Mouse (Mus musculus) embryonic facial prominence, embryonic 15.5 days (tissue): ENCODE results near the gene Slc28a1. TPM values are rescaled to one million over a fixed set of nuclear protein-coding genes. Genes with fewer than 3 reads are reported as not detected.
"Not testable (repeated sequence)": the region's sequence is repeated elsewhere in the genome, so short reads cannot be mapped to it uniquely, and the experiment has no call there.

Experiments used
- ATAC-seq: fragments of 200-750 bp; cut with Nextera tagmentation; 2 replicates; pipeline ENCODE4 v1.8.0; 2017; ENCODE audit warnings: low read depth, moderate TSS enrichment; ENCODE audit not compliant: insufficient number of reproducible peaks, low FRiP score, low TSS enrichment
- H3K27ac ChIP-seq: fragments of 300-500 bp; sonication (generic); replicated peaks from 2 replicates; pipeline ENCODE4 v1.5.1; 2015; ENCODE audit warnings: mild to moderate bottlenecking, inconsistent platforms
- H3K27me3 ChIP-seq: fragments of 300-500 bp; sonication (generic); 2 replicates; pipeline ENCODE4 v1.6.1; 2015; ENCODE audit warnings: inconsistent platforms
- H3K36me3 ChIP-seq: fragments of 300-500 bp; sonication (generic); 2 replicates; pipeline ENCODE4 v1.6.1; 2015; ENCODE audit warnings: mild to moderate bottlenecking, inconsistent platforms
- H3K4me1 ChIP-seq: fragments of 300-500 bp; sonication (generic); 2 replicates; pipeline ENCODE4 v1.6.1; 2015; ENCODE audit warnings: inconsistent platforms
- H3K4me2 ChIP-seq: fragments of 300-500 bp; sonication (generic); replicated peaks from 2 replicates; pipeline ENCODE4 v1.6.1; 2015; ENCODE audit warnings: mild to moderate bottlenecking, inconsistent platforms
- H3K4me3 ChIP-seq: fragments of 300-500 bp; sonication (generic); replicated peaks from 2 replicates; pipeline ENCODE4 v1.5.1; 2015; ENCODE audit warnings: mild to moderate bottlenecking, inconsistent platforms
- H3K9ac ChIP-seq: fragments of 300-500 bp; sonication (generic); 2 replicates; pipeline ENCODE4 v1.6.1; 2015; ENCODE audit warnings: inconsistent platforms
- H3K9me3 ChIP-seq: fragments of 300-500 bp; sonication (generic); replicated peaks from 2 replicates; pipeline ENCODE4 v1.6.1; 2016; ENCODE audit warnings: inconsistent platforms
- WGBS: fragments of 180-500 bp; shearing (Covaris S2); methylation state at CpG from one replicate; pipeline ENCODE4 v1.1.7; 2015; 5-methylcytosine and 5-hydroxymethylcytosine counted together
- polyA plus RNA-seq: library from polyadenylated mRNA; unstranded; fragments of >200 nt; fragmentation: Nextera tagmentation; extraction: Ambion mirVana; gene quantifications from 2 replicates; pipeline ENCODE4 v1.2.1, GENCODE M21; 2015

Gene Slc28a1
- polyA plus RNA-seq, 1 experiment from 2014 or later, result not detected

DNA sequence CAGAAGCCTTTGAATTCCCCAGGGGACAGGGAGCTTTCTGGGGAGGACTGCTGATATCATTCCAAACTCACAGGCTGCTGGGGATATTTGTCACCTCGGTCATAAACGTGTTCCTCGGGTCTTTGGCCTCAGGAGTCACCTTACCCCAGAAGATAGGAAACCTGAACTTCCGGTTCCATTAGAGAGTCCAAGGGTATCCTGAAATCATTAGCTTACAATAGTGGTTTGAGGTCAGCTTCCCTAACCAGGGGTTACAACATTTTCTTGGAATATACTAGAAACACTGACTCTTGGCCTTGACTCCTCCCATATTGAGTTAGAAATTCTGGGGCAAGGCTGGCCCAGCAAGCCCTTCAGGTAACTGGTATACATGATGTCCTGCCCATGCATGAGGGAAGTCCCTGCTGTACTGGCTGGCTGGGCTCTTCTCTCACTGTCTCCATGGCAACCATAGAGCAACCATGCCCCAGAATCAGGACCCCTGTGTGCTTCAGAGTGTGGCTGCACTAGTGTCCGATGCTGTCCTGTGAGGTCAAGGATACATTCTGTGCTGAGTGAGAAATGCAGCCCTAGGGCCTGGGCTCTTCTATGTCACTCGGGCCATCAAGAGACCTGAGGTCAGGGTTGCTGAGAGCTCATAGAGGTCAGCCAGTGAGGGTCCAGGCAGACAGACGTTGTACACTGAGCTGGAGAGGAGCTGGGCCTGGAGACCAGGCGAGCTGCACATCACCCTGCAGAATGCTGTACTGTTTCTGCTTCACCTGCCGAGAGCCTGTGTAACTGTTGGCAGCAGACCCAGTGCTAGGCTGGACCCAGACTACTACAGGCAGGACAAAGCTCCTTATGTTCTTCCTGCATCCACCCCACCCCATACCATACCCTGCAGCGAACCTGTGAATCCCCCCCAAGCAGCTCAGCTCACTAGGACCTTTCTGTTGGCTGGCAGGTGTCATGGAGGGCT is 10.9 kb downstream of the Slc28a1 start:
- 62% methylated on average over 10 of the region's 10 CpGs for WGBS
- no peaks in the 10 kb centered on the region for H3K27me3 ChIP-seq
- no peak overlapping the region for H3K4me3 ChIP-seq
- no peak for ATAC-seq
- H3K9ac ChIP-seq, result no peak overlapping the region
- H3K36me3 ChIP-seq, result no peaks in the 10 kb centered on the region
- peaks cover 6% of the 10 kb centered on the region; the same call in 1 of the 2 replicates for H3K9me3 ChIP-seq
- no peaks in the 10 kb centered on the region for H3K4me1 ChIP-seq
- H3K27ac ChIP-seq, result no peak overlapping the region
- H3K4me2 ChIP-seq, result no peak overlapping the region

DNA sequence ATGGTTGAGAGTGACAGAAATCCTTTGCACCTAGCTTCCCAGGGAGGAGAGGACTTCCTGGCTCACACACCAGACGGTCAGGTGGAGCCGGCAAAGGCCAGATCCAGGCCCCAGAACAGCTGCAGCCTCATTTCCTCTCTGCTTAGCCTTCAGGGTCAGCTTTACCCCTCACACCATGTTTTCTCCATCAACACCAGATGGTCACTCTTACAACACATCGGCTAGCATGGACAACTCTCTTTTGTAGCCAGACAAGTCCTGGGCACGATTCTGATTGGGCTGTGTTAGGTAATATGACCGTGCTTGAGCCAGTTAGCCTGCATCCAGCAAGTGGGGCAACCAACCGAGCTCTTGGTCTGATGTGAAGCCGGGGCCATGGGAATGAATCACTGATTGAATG is 17.3 kb downstream of the Slc28a1 start:
- Histone ChIP-seq H3K27ac (no peak overlapping the region), H3K4me3 (no peak overlapping the region), H3K9ac (no peak overlapping the region), H3K4me2 (no peak overlapping the region), H3K4me1 (peaks cover 19% of the 10 kb centered on the region), H3K9me3 (peaks cover 6% of the 10 kb centered on the region; the same call in 1 of the 2 replicates), H3K27me3 (no peaks in the 10 kb centered on the region), H3K36me3 (no peaks in the 10 kb centered on the region)
- WGBS, result 49% methylated on average over 7 of the region's 7 CpGs
- no peak for ATAC-seq

DNA sequence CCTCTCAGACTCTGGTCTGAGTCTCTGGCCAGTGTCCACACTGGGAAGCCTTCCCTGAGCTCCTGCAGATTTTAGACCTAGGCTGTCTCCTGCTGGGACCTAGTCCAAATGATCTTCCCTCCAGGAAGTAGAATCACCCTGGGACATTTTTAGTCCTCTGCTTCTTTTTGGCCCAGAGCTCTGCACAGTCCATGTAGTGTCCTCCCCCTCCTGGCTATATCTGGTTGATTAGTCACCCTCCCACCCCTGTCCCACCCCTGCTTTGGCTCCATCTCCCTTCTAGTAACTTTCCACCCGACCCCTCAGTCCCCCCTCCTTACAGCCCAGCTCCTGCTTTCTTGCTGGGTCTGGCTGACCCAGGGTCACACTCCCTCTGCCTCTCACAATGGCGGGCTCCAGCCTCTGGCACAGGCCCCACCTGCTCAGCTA is 18.3 kb downstream of the Slc28a1 start:
- 29% methylated on average over 2 of the region's 2 CpGs for WGBS
- peak; percentile 42; the same call in 1 of the 2 replicates for ATAC-seq
- Histone ChIP-seq H3K9ac (no peak overlapping the region), H3K27me3 (no peaks in the 10 kb centered on the region), H3K9me3 (peaks cover 6% of the 10 kb centered on the region; the same call in 1 of the 2 replicates), H3K4me1 (peaks cover 19% of the 10 kb centered on the region), H3K4me3 (no peak overlapping the region), H3K36me3 (no peaks in the 10 kb centered on the region), H3K27ac (no peak overlapping the region), H3K4me2 (no peak overlapping the region)

DNA sequence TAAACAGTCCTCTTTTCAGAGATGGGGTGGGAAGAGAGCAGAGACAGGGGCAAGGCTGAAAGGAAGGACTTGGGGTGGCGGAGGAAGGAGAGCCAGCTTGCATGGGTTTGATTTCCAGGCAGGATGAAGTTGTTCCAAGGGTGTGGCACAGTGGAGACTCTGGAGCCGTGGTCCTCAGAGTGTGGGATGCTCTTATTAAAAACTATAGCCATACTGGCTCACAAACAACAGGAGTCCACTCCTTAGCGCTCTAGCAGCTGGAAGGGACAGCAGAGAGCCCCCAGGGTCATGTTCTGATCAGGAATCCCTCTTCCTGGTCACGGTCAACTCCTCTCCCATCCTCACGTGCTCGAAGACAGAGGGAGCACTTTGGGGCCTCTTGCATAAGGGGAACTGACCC is 18.8 kb downstream of the Slc28a1 start:
- no peak for ATAC-seq
- H3K27ac ChIP-seq, result no peak overlapping the region
- no peak overlapping the region for H3K4me2 ChIP-seq
- H3K4me3 ChIP-seq, result no peak overlapping the region
- H3K9ac ChIP-seq, result no peak overlapping the region
- H3K9me3 ChIP-seq, result 0 out of 2 replicates have a peak, but pooled peaks cover 2% of the 10 kb centered on the region
- no peaks in the 10 kb centered on the region for H3K36me3 ChIP-seq
- peaks cover 19% of the 10 kb centered on the region for H3K4me1 ChIP-seq
- 56% methylated on average over 6 of the region's 6 CpGs for WGBS
- H3K27me3 ChIP-seq, result no peaks in the 10 kb centered on the region

DNA sequence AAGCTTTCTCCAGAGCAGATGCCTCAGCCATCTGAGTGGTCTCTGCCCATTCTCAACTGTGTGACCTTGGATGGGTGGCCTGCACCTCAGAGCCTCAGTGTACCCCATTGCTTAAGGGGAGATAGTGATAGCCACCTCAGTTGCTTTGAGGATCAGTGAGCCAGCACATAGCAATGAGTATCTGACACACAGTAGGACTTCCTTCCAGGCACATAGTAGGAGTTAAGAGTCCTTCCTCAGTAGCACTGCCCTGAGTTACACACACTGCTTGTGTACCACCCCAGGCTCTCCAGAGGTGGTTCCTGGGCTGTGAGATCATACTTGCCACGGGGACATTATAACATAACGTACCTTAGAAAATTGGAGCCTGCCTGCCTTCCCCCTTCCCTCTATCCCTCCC is 19.3 kb downstream of the Slc28a1 start:
- Histone ChIP-seq H3K4me2 (peak overlapping the region; percentile 49), H3K9ac (no peak overlapping the region), H3K4me3 (no peak overlapping the region), H3K9me3 (no peaks in the 10 kb centered on the region), H3K27me3 (no peaks in the 10 kb centered on the region), H3K27ac (0 out of 2 replicates have a peak overlapping the region, but pooled peaks have one; percentile 31), H3K36me3 (no peaks in the 10 kb centered on the region), H3K4me1 (peaks cover 19% of the 10 kb centered on the region)
- WGBS, result 41% methylated on average over 2 of the region's 2 CpGs
- ATAC-seq, result no peak

DNA sequence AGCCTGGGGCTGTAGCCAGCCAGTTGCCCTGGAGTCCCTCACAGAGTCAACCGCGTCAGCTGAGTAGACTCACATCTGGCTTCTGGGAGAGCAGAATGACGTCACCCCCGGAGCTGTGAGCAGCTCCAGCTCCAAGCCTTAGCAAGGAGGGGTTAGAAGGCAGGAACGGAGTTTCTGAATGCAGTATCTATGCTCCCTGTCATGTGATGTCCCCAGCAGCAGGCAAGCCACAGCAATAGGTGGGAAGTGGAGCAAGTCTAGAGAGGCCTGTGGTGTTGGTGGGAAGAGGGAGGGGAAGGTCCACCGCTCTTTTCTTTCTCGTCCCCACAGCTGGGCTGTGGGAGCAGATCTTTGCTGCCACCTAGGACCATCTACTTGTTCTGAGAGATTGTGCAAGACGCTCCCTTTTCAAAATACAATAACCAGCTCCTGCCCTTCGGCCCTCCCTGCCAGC is 20.0 kb downstream of the Slc28a1 start:
- H3K9ac ChIP-seq, result no peak overlapping the region
- peak overlapping the region; percentile 29 for H3K4me3 ChIP-seq
- WGBS, result 12% methylated on average over 9 of the region's 9 CpGs

DNA sequence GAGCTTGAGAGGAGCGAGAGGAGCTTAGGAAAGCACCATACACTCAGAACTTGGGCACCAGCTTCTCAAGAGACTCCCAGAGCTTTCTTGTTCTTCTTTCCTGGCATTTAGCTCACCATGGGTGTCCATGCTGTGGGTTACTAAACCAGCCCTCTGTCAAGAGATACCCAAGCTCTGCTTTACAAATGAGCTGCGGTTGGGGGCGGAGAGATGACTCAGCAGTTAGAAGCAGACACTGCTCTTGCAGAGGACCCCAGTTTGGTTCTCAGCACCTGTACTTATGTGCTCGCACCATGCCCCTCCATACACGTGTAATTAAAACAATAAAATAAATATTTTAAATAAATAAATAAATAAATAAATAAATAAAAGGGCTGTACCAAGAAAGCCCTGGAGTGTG is 22.7 kb downstream of the Slc28a1 start:
- Histone ChIP-seq H3K4me2 (no peak overlapping the region), H3K4me1 (peaks cover 19% of the 10 kb centered on the region), H3K9ac (no peak overlapping the region), H3K36me3 (no peaks in the 10 kb centered on the region), H3K27ac (no peak overlapping the region), H3K27me3 (no peaks in the 10 kb centered on the region), H3K9me3 (no peaks in the 10 kb centered on the region), H3K4me3 (no peak overlapping the region)
- 87% methylated on average over 5 of the region's 5 CpGs for WGBS
- ATAC-seq, result no peak

More for the DNA sequence above, 20.0 kb downstream of the Slc28a1 start:
- H3K4me1 ChIP-seq, result peaks cover 19% of the 10 kb centered on the region
- no peaks in the 10 kb centered on the region for H3K27me3 ChIP-seq
- no peaks in the 10 kb centered on the region for H3K36me3 ChIP-seq
- no peaks in the 10 kb centered on the region for H3K9me3 ChIP-seq
- H3K27ac ChIP-seq, result peak overlapping the region; percentile 58
- peak overlapping the region; percentile 49 for H3K4me2 ChIP-seq
- ATAC-seq, result peak; percentile 87

DNA sequence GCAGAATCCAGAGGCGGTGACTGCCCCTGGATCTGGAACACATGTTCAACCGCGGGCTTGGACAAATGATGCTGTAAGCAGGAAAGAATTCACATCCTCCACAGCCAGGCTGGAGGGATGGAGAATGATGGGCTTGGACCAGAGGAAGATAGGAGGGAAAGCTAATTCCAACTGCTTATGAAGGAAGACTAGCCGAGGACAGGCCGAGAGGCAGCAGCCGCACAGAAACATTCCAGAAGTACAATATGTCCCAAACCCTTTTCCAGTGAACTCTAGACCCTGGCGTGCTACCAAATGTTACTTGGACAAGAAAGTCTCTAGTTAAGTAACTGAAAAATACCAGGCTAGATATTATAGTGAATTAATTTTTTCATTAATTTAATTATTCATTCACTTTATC is 24.5 kb downstream of the Slc28a1 start:
- Histone ChIP-seq H3K9me3 (no peaks in the 10 kb centered on the region), H3K9ac (no peak overlapping the region), H3K4me2 (no peak overlapping the region), H3K27ac (no peak overlapping the region), H3K4me1 (peaks cover 11% of the 10 kb centered on the region), H3K27me3 (no peaks in the 10 kb centered on the region), H3K4me3 (no peak overlapping the region), H3K36me3 (no peaks in the 10 kb centered on the region)
- ATAC-seq, result no peak
- WGBS, result 76% methylated on average over 7 of the region's 7 CpGs

DNA sequence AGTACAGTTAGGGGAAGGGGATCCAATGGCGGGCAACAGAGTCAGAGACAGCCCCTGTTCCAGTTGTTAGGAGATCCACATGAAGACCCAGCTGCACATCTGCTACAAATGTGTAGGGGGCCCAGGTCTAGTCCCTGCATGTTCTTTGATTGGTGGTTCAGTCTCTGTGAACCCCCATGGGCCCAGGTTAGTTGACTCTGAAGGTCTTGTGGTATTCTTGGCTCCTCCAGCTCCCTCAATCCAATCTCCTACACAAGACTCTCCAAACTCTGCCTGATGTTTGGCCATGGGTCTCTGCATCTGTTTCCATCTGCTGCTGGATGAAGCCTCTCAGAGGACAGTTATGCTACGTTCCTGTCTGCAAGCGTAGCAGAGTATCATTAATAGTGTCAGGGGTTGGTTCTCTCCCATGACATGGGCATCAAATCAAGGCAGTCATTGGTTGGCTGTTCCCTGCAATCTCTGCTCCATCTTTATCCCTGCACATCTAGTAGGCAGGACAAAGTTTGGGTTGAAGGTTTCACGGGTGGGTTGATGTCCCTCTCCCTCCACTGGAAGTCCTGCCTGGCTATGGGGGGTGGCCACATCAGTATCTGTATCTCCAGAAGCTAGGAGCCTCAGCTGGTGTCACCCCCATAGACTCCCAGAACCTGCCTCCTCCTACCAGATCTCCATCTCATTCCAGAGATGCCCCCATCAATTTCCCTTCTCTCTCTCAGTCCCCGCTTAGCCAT is 25.2 kb downstream of the Slc28a1 start:
- H3K9ac ChIP-seq, result no peak overlapping the region
- H3K36me3 ChIP-seq, result no peaks in the 10 kb centered on the region
- no peaks in the 10 kb centered on the region for H3K27me3 ChIP-seq
- no peaks in the 10 kb centered on the region for H3K9me3 ChIP-seq
- ATAC-seq, result no peak
- WGBS, result 80% methylated on average over 5 of the region's 5 CpGs
- H3K4me1 ChIP-seq, result peaks cover 4% of the 10 kb centered on the region; the same call in 1 of the 2 replicates
- H3K4me3 ChIP-seq, result no peak overlapping the region
- H3K27ac ChIP-seq, result no peak overlapping the region
- H3K4me2 ChIP-seq, result no peak overlapping the region

DNA sequence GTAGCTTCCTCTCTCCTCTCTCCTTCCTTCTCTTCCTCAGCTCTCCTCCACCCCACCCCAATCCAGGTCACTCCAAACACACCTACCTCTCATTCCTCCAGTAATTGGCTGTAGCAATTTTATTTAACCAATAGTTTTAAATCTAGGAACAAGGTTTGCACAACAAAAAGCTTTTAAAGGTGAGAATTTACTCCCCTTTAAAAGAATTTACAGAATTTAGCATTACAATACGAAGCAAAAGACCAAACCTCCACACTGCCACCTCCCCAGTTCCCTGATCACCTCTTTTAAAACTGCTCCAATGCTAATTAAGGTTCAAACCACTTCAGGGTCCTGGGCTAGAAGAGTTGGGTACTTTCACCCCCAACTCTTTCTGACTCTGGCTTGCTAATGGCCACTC is 26.9 kb downstream of the Slc28a1 start:
- Histone ChIP-seq H3K4me3 (no peak overlapping the region), H3K36me3 (no peaks in the 10 kb centered on the region), H3K27ac (no peak overlapping the region), H3K4me2 (no peak overlapping the region), H3K9me3 (no peaks in the 10 kb centered on the region), H3K4me1 (no peaks in the 10 kb centered on the region), H3K27me3 (no peaks in the 10 kb centered on the region), H3K9ac (no peak overlapping the region)
- no peak for ATAC-seq
- 76% methylated on average over 1 of the region's 1 CpGs for WGBS

DNA sequence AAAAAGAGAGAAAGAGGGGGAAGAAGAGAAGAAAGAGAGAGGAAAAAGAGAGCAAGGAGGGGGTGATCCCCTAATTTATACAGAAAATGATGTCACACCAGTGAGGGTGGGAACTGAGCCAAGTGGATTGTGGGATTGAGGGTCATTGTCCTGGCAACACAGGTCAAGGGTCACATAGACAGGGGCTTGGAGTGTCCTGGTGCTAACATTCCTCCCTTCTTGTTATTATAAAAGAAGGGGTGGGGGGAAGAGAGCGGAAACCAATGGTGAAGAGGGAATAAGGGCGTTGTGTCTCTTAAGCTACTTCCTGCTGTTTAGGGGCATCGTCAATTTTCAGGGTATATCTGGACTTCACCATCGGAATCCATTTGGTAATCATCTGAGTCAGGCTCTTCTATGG is 28.5 kb downstream of the Slc28a1 start:
- not testable (repeated sequence) for ATAC-seq, H3K9me3 ChIP-seq, H3K4me3 ChIP-seq, H3K27ac ChIP-seq, H3K27me3 ChIP-seq, H3K36me3 ChIP-seq, H3K9ac ChIP-seq, H3K4me1 ChIP-seq, H3K4me2 ChIP-seq
- 70% methylated on average over 4 of the region's 4 CpGs for WGBS
